Mouse (Mus musculus): ENCODE measurements at regions not wholly inside any gene's neighbourhood (a gene's known extent, or its start where the extent isn't known, plus 50 kb on each side); places are given as distances from the start of the nearest gene placed in this dataset.

- DNase-seq: peak; percentile 65
These were observed 420.6 kb downstream of the Med13l start for GRCm38 (mm10) chr5:118981046-118981445.

GRCm38 (mm10) chr5:118984251-118984650 is 423.8 kb downstream of the Med13l start:
- no peak for DNase-seq

GRCm38 (mm10) chr5:118984797-118985408 is 424.4 kb downstream of the Med13l start:
- peak; percentile 43 for DNase-seq

GRCm38 (mm10) chr5:118987376-118988000 is 427.0 kb downstream of the Med13l start:
- no peak for DNase-seq

- DNase-seq: no peak
These were observed 438.6 kb downstream of the Med13l start for GRCm38 (mm10) chr5:118999124-118999523.

- peak; percentile 31 for DNase-seq
These were observed 445.5 kb downstream of the Med13l start for GRCm38 (mm10) chr5:119005825-119006471.

- peak; percentile 34 for DNase-seq
These were observed 449.6 kb downstream of the Med13l start for GRCm38 (mm10) chr5:119010048-119010447.

- no peak for DNase-seq
These were observed 454.7 kb downstream of the Med13l start for GRCm38 (mm10) chr5:119015181-119015580.

GRCm38 (mm10) chr5:119015606-119016255 is 455.3 kb downstream of the Med13l start:
- no peak for DNase-seq

GRCm38 (mm10) chr5:119016420-119016819 is 455.9 kb downstream of the Med13l start:
- DNase-seq: no peak

GRCm38 (mm10) chr5:119023947-119024346 is 463.5 kb downstream of the Med13l start:
- no peak for DNase-seq

GRCm38 (mm10) chr5:119032051-119032450 is 471.6 kb downstream of the Med13l start:
- no peak for DNase-seq

- DNase-seq: no peak
These were observed 484.1 kb downstream of the Med13l start for GRCm38 (mm10) chr5:119044548-119044947.

- no peak for DNase-seq
These were observed 487.1 kb downstream of the Med13l start for GRCm38 (mm10) chr5:119047581-119047980.

- peak; percentile 31 for DNase-seq
These were observed 492.0 kb downstream of the Med13l start for GRCm38 (mm10) chr5:119052354-119052996.

- peak; percentile 28 for DNase-seq
These were observed 493.3 kb downstream of the Med13l start for GRCm38 (mm10) chr5:119053738-119054137.

- no peak for DNase-seq
These were observed 493.9 kb downstream of the Med13l start for GRCm38 (mm10) chr5:119054393-119054792.

GRCm38 (mm10) chr5:119055430-119055829 is 495.0 kb downstream of the Med13l start:
- peak; percentile 67 for DNase-seq

- no peak for DNase-seq
These were observed 497.3 kb downstream of the Med13l start for GRCm38 (mm10) chr5:119057813-119058212.

- peak; percentile 66 for DNase-seq
These were observed 497.9 kb downstream of the Med13l start for GRCm38 (mm10) chr5:119058231-119058851.

- DNase-seq: no peak
These were observed 498.7 kb downstream of the Med13l start for GRCm38 (mm10) chr5:119059223-119059622.

GRCm38 (mm10) chr5:119060886-119061285 is 500.4 kb downstream of the Med13l start:
- DNase-seq: no peak

- no peak for DNase-seq
These were observed 502.0 kb downstream of the Med13l start for GRCm38 (mm10) chr5:119062478-119062877.

Data from kidney, postnatal 10 days (tissue).